Comparison of ENCODE assay signal across 21 mouse cellular contexts in the genomic region with DNA sequence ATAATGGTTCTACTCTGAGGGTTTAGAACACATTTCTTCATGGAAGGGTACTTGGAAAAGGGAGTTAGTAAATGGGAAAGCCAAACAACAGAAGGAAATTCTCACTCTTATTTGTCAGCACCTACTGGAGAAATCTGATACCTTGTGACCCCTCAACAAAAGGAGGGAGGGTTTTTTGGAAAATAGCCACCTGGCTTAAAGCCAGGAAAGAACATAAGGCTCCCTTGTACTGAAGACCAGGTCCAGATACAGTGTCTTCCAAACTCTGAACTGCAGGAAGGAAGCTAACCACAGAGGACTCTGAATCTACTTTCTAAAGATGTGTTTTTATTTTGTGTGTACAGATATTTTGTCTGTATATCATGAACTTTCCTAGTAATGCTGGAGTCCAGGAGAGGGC.
DNase-seq lines count a peak whose midpoint lies in the region; ATAC-seq and TF ChIP-seq lines count a peak whose summit lies in the region.
"Had no signal": no experiment of that assay in that cellular context is flagged by ENCODE, and none has a peak within 500 bp of the region (broad histone marks: within the 10 kb centered on the region; RNA-seq: fewer than 3 reads in every experiment).

No protein-coding gene starts in this region.

- H3K4me3 ChIP-seq in embryonic facial prominence, embryonic 14.5 days (ENCODE audit: low read depth, low read length) = no peak overlapping the region
- no peak overlapping the region for H3K4me3 ChIP-seq in embryonic facial prominence, embryonic 10.5 days
- no peak overlapping the region for H3K4me3 ChIP-seq in hindbrain, postnatal 0 days (ENCODE audit: low read length)
- H3K4me3 ChIP-seq in hindbrain, embryonic 16.5 days (ENCODE audit: low read length) = no peak overlapping the region
- no peak overlapping the region for H3K4me3 ChIP-seq in midbrain, embryonic 14.5 days (replicated peaks; ENCODE audit: low read depth, low read length)
- H3K4me3 ChIP-seq in midbrain, embryonic 10.5 days = no peak overlapping the region
- H3K4me3 ChIP-seq: erythroblast, embryonic 14.5 days; midbrain, embryonic 12.5 days; myocyte had no signal

- no peak overlapping the region for H3K27ac ChIP-seq in embryonic facial prominence, embryonic 14.5 days (replicated peaks; ENCODE audit: low read depth, low read length)
- H3K27ac ChIP-seq in embryonic facial prominence, embryonic 10.5 days (replicated peaks) = no peak overlapping the region
- H3K27ac ChIP-seq in hindbrain, postnatal 0 days = no peak overlapping the region
- H3K27ac ChIP-seq in hindbrain, embryonic 16.5 days (ENCODE audit: low read depth, low read length) = no peak overlapping the region
- no peak overlapping the region for H3K27ac ChIP-seq in midbrain, embryonic 14.5 days (replicated peaks; ENCODE audit: low read depth, low read length)
- H3K27ac ChIP-seq in midbrain, embryonic 10.5 days (replicated peaks) = no peak overlapping the region
- H3K27ac ChIP-seq: midbrain, embryonic 12.5 days had no signal

- no peak overlapping the region for H3K4me2 ChIP-seq in embryonic facial prominence, embryonic 14.5 days (ENCODE audit: low read depth, low read length)
- no peak overlapping the region for H3K4me2 ChIP-seq in hindbrain, postnatal 0 days (ENCODE audit: low read depth, low read length)
- no peak overlapping the region for H3K4me2 ChIP-seq in hindbrain, embryonic 16.5 days (ENCODE audit: low read length)
- H3K4me2 ChIP-seq in midbrain, embryonic 14.5 days (ENCODE audit: low read length) = no peak overlapping the region
- H3K4me2 ChIP-seq: heart, embryonic 11.5 days; liver, embryonic 11.5 days; midbrain, embryonic 12.5 days had no signal

- no peaks in the 10 kb centered on the region for H3K9me3 ChIP-seq in embryonic facial prominence, embryonic 14.5 days (ENCODE audit: control insufficient read depth, low read length)
- H3K9me3 ChIP-seq in embryonic facial prominence, embryonic 10.5 days = no peaks in the 10 kb centered on the region
- H3K9me3 ChIP-seq in hindbrain, postnatal 0 days (ENCODE audit: low read length) = no peaks in the 10 kb centered on the region
- H3K9me3 ChIP-seq in hindbrain, embryonic 16.5 days (ENCODE audit: control insufficient read depth, low read length) = no peaks in the 10 kb centered on the region
- H3K9me3 ChIP-seq in midbrain, embryonic 14.5 days (ENCODE audit: control insufficient read depth, low read length) = no peaks in the 10 kb centered on the region
- H3K9me3 ChIP-seq in midbrain, embryonic 10.5 days (replicated peaks) = no peaks in the 10 kb centered on the region
- H3K9me3 ChIP-seq: midbrain, embryonic 12.5 days had no signal

- ATAC-seq in embryonic facial prominence, embryonic 14.5 days (ENCODE audit: low read depth) = peak; percentile 54; the same call in 1 of the 2 replicates
- ATAC-seq in hindbrain, postnatal 0 days = no peak
- ATAC-seq in hindbrain, embryonic 16.5 days = no peak; the same call in 1 of the 2 replicates
- ATAC-seq in midbrain, embryonic 14.5 days (ENCODE audit: low FRiP score, low TSS enrichment) = no peak
- ATAC-seq: forebrain, embryonic 16.5 days had no signal

- H3K9ac ChIP-seq in embryonic facial prominence, embryonic 14.5 days (ENCODE audit: low read depth, low read length) = no peak overlapping the region
- no peak overlapping the region for H3K9ac ChIP-seq in hindbrain, postnatal 0 days (replicated peaks; ENCODE audit: low read length)
- H3K9ac ChIP-seq in hindbrain, embryonic 16.5 days (ENCODE audit: low read depth, low read length) = no peak overlapping the region
- H3K9ac ChIP-seq in midbrain, embryonic 14.5 days (replicated peaks; ENCODE audit: low read length) = no peak overlapping the region
- H3K9ac ChIP-seq: midbrain, embryonic 12.5 days had no signal

- peaks cover 5% of the 10 kb centered on the region; the same call in 1 of the 2 replicates for H3K4me1 ChIP-seq in embryonic facial prominence, embryonic 14.5 days (ENCODE audit: control insufficient read depth, insufficient read depth, low read length)
- H3K4me1 ChIP-seq in embryonic facial prominence, embryonic 10.5 days = no peaks in the 10 kb centered on the region
- H3K4me1 ChIP-seq in hindbrain, postnatal 0 days (ENCODE audit: insufficient read depth, low read length) = no peaks in the 10 kb centered on the region
- no peaks in the 10 kb centered on the region for H3K4me1 ChIP-seq in hindbrain, embryonic 16.5 days (ENCODE audit: control insufficient read depth, insufficient read depth, low read depth, low read length)
- no peaks in the 10 kb centered on the region for H3K4me1 ChIP-seq in midbrain, embryonic 14.5 days (ENCODE audit: control insufficient read depth, insufficient read depth, low read length)
- H3K4me1 ChIP-seq in midbrain, embryonic 10.5 days = no peaks in the 10 kb centered on the region

- peak; percentile 50 for DNase-seq in embryonic facial prominence, embryonic 14.5 days (ENCODE audit: low spot score)
- no peak for DNase-seq in embryonic facial prominence, embryonic 10.5 days (ENCODE audit: low spot score)
- DNase-seq in hindbrain, postnatal 0 days (ENCODE audit: low spot score) = peak; percentile 48
- peak; percentile 16 for DNase-seq in midbrain, embryonic 14.5 days
- DNase-seq in midbrain, embryonic 10.5 days (ENCODE audit: low spot score) = no peak
- peak; percentile 28 for DNase-seq in mesoderm, embryonic 11.5 days (ENCODE audit: low read depth, low spot score)
- no peak for DNase-seq in spleen, adult 18-20 months
- DNase-seq: adrenal gland, postnatal 25 days; cerebellum, adult 11-12 months; kidney, adult 9 months; lung, adult 2 months; lung, postnatal 4 days; right cerebral cortex, postnatal 14 days had no signal

- no peaks in the 10 kb centered on the region for H3K36me3 ChIP-seq in embryonic facial prominence, embryonic 14.5 days (ENCODE audit: control insufficient read depth, insufficient read depth, low read length)
- H3K36me3 ChIP-seq in embryonic facial prominence, embryonic 10.5 days (replicated peaks) = no peaks in the 10 kb centered on the region
- no peaks in the 10 kb centered on the region for H3K36me3 ChIP-seq in hindbrain, postnatal 0 days (ENCODE audit: insufficient read depth, low read length)
- no peaks in the 10 kb centered on the region for H3K36me3 ChIP-seq in hindbrain, embryonic 16.5 days (ENCODE audit: control insufficient read depth, insufficient read depth, low read length)
- H3K36me3 ChIP-seq in midbrain, embryonic 14.5 days (ENCODE audit: control insufficient read depth, insufficient read depth, low read length) = peaks cover 16% of the 10 kb centered on the region
- H3K36me3 ChIP-seq in midbrain, embryonic 10.5 days = peaks cover 26% of the 10 kb centered on the region

- no peaks in the 10 kb centered on the region for H3K27me3 ChIP-seq in embryonic facial prominence, embryonic 14.5 days (replicated peaks; ENCODE audit: control insufficient read depth, insufficient read depth, low read length)
- H3K27me3 ChIP-seq in embryonic facial prominence, embryonic 10.5 days (replicated peaks; ENCODE audit: low read depth, poor library complexity, severe bottlenecking) = no peaks in the 10 kb centered on the region
- no peaks in the 10 kb centered on the region for H3K27me3 ChIP-seq in hindbrain, postnatal 0 days (ENCODE audit: insufficient read depth, low read length)
- H3K27me3 ChIP-seq in hindbrain, embryonic 16.5 days (replicated peaks; ENCODE audit: control insufficient read depth, insufficient read depth, low read length) = no peaks in the 10 kb centered on the region
- no peaks in the 10 kb centered on the region for H3K27me3 ChIP-seq in midbrain, embryonic 14.5 days (ENCODE audit: control insufficient read depth, insufficient read depth, low read length)
- no peaks in the 10 kb centered on the region for H3K27me3 ChIP-seq in midbrain, embryonic 10.5 days (ENCODE audit: low read depth, poor library complexity, severe bottlenecking)
- H3K27me3 ChIP-seq: CH12.LX; midbrain, embryonic 12.5 days had no signal

- no peak for TF ChIP-seq CTCF in hindbrain, postnatal 0 days (IDR thresholded peaks at IDR 0.05; ENCODE audit: low read depth)

Comparison
In these comparisons a context has a peak if more than half of its experiments do, and no peak if none do; other contexts are left out.
1. DNase-seq: peak in embryonic facial prominence, embryonic 14.5 days (single experiment), hindbrain, postnatal 0 days (single experiment), midbrain, embryonic 14.5 days (single experiment) and mesoderm, embryonic 11.5 days (single experiment); none in embryonic facial prominence, embryonic 10.5 days (single experiment), midbrain, embryonic 10.5 days (single experiment) and spleen, adult 18-20 months (0 of 2).